Mouse (Mus musculus) induced T-regulatory cell, adult 2 months (primary cell): ENCODE data around the gene Gm16253.
A peak's percentile ranks its signal among the peaks of the same experiment; 100 is the strongest.
"Not testable (repeated sequence)": the region's sequence is repeated elsewhere in the genome, so short reads cannot be mapped to it uniquely, and the experiment has no call there.

Experiments used
- DNase-seq: peaks from one replicate; pipeline ENCODE4 v3.0.0-alpha.2; 2012; ENCODE audit warnings: low read depth

Gene Gm16253

GRCm38 (mm10) chr3:96598156-96599068 is 21.6 kb downstream of the Gm16253 start:
- peak; percentile 45 for DNase-seq

GRCm38 (mm10) chr3:96599069-96599393 is 22.2 kb downstream of the Gm16253 start:
- peak; percentile 23 for DNase-seq

- DNase-seq = peak; percentile 26
These were observed 22.6 kb downstream of the Gm16253 start for GRCm38 (mm10) chr3:96599411-96599810.

DNA sequence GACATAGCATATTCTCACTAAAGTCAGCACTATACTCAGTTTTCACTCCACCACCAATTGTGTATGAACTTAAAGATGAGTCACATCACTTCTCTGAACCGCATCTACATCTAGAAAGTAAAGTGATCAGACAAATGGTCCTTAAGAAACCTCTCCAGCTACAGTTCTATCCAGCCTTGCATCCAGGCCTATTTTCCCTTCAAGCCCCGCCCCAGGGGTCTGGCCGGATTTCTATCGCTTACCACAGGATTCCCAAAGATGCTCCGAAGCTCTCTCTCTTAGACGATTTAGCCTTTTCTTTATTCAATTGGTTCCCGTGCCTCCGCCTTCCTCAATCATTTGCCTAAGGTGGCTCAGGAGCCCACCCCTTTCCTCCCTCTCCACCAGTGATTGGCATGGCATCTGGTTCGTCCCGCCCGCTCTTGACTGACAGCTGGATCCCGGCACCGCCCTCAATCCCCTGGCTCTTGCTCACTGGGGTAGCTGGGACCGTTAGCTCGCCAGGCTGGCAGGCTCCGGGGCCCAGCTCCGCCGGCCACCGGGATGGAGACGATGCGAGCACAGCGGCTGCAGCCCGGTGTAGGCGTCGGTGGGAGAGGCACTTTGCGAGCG is 24.0 kb downstream of the Gm16253 start, which contains the start of gene Lix1l:
TSS of gene Lix1l (plus strand) at position 511 of the 612 bp plus-strand sequence.
- DNase-seq = peak; percentile 92

DNA sequence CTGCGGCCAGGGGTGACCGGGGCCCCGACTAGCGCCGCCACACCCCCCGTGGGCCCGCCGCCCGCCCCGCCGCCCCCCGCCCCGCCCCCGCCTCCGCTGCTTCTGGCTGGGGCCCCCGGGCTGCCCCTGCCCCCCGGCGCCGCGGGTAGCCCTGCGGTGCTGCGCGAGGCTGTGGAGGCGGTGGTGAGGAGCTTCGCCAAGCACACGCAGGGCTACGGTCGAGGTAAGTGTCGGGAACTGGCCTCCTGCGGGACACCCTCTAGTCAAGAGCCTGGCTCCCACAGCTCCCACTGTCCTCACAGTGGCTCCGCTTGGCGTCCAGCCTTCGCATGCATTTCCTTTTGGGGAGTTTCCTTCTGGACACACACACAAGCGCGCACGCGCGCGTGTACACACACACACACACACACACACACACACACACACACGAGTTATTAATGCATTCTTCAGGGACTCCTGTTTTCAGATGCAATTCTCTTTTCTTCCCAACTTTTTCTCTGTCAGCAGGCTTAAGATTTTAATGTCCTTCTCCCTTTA is 24.5 kb downstream of the Gm16253 start:
- DNase-seq = no peak

- DNase-seq = no peak
These were observed 25.3 kb downstream of the Gm16253 start for GRCm38 (mm10) chr3:96601941-96602703.

GRCm38 (mm10) chr3:96602704-96603084 is 25.9 kb downstream of the Gm16253 start:
- no peak for DNase-seq

DNA sequence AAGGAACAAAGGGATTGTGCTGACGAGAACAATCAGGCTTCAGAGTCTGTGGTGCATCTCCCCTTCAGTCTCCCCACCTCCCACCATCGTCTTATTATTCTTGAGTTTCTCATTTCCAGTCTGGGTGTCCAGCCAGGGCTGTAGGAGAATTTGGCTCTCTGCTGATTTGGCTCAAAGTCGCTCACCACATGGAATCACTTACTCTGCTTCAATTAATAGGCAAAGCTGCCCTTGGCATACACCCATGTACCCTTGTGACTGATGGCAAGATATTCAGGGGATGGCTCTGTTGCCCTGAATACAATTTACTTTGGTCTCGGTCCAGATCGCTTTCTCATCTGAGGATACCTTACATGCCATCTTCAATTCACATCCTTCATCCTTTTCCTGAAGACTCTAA is 26.5 kb downstream of the Gm16253 start:
- no peak for DNase-seq

DNA sequence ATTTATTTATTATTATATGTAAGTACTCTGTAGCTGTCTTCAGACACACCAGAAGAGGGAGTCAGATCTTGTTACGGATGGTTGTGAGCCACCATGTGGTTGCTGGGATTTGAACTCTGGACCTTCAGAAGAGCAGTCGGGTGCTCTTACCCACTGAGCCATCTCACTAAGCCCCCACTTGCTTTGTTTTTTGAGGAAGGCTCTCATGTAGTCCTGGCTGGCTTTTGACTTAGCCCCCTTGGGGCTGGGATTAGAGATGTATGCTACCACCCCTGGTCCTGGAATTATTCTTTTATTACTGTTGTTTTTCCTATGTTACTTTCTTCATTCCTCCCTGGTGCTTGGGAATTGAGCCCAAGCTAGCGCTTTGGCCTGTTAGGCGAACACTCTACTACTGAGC is 29.2 kb downstream of the Gm16253 start:
- DNase-seq = not testable (repeated sequence)

- no peak for DNase-seq
These were observed 29.8 kb downstream of the Gm16253 start for GRCm38 (mm10) chr3:96606618-96607017.

- DNase-seq = no peak
These were observed 41.2 kb downstream of the Gm16253 start for GRCm38 (mm10) chr3:96617941-96618340.

- DNase-seq = no peak
These were observed 46.4 kb downstream of the Gm16253 start for GRCm38 (mm10) chr3:96623201-96623600.

DNA sequence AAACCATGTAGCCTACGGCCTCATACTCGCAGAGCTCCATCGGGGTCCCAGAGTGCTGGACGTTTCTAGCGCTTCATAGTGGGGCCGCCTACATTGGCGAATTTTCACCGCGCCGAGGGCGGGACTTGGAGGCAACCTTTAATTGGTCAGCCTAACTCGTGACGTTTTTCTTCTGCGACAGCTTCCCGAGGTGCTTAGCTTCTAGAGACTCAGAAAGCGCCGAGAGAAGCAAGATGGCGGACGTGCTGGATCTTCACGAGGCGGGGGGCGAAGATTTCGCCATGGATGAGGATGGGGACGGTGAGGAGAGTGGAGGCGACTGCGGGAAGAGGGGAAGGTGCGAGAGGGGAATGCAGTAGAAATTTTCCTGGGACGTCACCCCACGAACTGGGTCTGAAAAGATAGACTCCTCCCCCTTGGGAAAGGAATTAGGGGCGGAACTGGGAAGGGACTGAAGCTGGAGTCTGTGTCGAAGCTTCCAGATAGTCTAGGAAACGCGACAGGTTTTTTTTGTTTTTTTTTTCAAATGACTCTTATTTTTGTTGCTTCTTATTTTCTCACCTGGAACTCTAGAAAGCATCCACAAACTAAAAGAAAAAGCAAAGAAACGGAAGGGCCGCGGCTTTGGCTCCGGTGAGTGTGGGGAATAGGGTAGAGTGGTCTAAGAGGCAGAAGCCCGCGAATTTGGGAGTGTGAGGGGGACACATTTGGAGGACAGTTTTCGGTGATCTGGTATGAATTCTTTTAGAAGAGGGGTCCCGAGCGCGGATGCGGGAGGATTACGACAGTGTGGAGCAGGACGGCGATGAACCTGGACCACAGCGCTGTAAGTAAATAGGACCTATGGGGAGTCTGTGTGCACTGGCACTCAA is 53.2 kb downstream of the Gm16253 start, which contains the start of gene Rbm8a:
TSS of gene Rbm8a (plus strand) at position 205 of the 872 bp plus-strand sequence.
- DNase-seq = peak; percentile 99
